Mouse (Mus musculus): ENCODE measurements around the gene Rtl5. TPM values are rescaled to one million over a fixed set of nuclear protein-coding genes. Genes with fewer than 3 reads are reported as not detected.

Gene Rtl5
- polyA plus RNA-seq, 1 experiment from 2014 or later = 2.1 TPM

DNA sequence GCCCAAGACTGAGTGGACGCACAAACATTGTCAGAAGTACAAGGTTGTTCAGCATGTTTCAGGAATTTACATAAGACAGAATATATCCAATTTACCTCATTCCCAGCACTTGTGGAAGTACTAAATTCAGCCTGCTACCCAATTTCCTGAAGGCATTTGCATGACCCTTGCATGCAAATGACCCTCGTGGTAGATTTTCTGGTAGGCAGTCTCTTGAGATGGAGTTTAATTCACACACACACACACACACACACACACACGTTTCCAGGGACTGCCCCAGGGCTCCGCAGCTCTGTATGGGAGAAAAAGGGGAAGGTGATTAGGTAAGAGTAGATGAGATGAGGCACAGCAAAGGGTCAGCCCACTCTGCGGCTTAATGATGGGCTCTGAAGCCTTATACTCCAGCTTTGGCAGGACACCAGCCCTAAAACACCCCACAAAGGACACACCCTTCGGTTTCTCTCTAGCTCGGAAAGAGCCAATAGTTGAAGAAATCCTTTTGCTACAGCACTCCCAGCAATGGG, 23.3 kb upstream of the Rtl5 start:
- no peaks in the 10 kb centered on the region for H3K9me3 ChIP-seq (replicated peaks; ENCODE audit: low read length)
- no peaks in the 10 kb centered on the region for H3K27me3 ChIP-seq (ENCODE audit: insufficient read depth, low read length)
- no peaks in the 10 kb centered on the region for H3K4me1 ChIP-seq (replicated peaks; ENCODE audit: insufficient read depth, low read length)
- DNase-seq (ENCODE audit: low spot score) (no peak), ATAC-seq (replicated peaks; ENCODE audit: low FRiP score, low read depth) (no peak)
- H3K36me3 ChIP-seq (ENCODE audit: insufficient read depth, low read length) = no peaks in the 10 kb centered on the region
- no peak overlapping the region for H3K27ac ChIP-seq
- 67% methylated on average over 7 of the region's 7 CpGs for WGBS
- H3K4me3 ChIP-seq (replicated peaks; ENCODE audit: low read depth, low read length) = no peak overlapping the region
- no peak overlapping the region for H3K9ac ChIP-seq (ENCODE audit: low read depth, low read length)
- TF ChIP-seq CTCF (IDR thresholded peaks at IDR 0.05; ENCODE audit: low read depth) = no peak
- H3K4me2 ChIP-seq (ENCODE audit: low read length) = no peak overlapping the region

DNA sequence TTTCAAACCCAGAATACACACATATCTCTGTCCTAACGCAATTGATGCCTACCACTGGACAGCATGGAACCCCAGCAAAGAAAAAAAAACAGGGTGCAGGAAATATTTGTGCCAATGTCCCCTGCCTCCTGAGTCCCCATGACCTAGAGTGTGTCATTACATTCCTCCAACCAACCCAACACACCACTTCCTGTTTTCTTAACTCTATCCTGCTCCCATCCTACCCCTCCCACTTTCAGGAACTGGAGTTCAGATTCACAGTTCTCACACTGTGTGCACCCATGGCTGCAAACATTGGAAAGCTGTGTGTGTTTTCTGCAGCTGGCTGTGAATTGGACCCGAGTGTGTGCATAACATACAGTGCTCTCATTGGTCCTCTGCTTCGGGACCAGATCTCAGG, 19.5 kb upstream of the Rtl5 start:
- no peaks in the 10 kb centered on the region for H3K9me3 ChIP-seq (replicated peaks; ENCODE audit: low read length)
- WGBS = 74% methylated on average over 3 of the region's 3 CpGs
- no peak overlapping the region for H3K4me2 ChIP-seq (ENCODE audit: low read length)
- ATAC-seq (replicated peaks; ENCODE audit: low FRiP score, low read depth) (no peak), DNase-seq (ENCODE audit: low spot score) (no peak)
- no peak for TF ChIP-seq CTCF (IDR thresholded peaks at IDR 0.05; ENCODE audit: low read depth)
- H3K27ac ChIP-seq = no peak overlapping the region
- H3K36me3 ChIP-seq (ENCODE audit: insufficient read depth, low read length) = no peaks in the 10 kb centered on the region
- no peaks in the 10 kb centered on the region for H3K27me3 ChIP-seq (ENCODE audit: insufficient read depth, low read length)
- H3K9ac ChIP-seq (ENCODE audit: low read depth, low read length) = no peak overlapping the region
- H3K4me1 ChIP-seq (replicated peaks; ENCODE audit: insufficient read depth, low read length) = no peaks in the 10 kb centered on the region
- H3K4me3 ChIP-seq (replicated peaks; ENCODE audit: low read depth, low read length) = no peak overlapping the region

DNA sequence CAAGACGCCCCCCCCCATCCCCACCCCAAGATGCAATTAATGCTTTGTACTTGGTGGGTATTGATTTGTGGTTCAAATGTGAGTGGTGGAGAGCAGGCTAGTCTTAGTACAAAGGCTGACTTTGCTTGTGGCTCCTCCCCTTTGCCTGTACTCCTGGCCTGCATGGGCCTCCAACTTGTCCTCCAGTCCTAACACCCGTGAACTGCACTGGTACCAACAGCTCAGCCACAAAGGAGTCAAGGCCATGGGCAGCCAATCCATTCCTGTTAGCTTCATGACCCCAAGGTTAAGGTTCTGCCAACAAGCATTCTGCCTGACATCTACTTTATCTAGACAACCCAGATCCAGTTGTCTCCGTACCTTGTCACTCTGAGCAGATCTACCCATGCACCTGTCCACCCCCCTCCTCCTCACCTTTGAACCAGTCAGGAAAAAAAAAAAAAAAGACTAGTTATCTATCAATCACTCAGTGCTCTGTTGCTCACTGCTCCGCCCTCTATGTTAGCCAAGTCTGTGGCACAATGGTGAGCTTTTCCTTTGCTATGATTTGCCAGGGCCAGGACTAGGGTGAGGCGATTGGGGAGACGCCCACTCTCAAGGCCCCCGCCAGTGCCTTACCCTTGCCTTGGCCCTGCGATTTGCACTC, 14.8 kb upstream of the Rtl5 start:
- DNase-seq (ENCODE audit: low spot score) = no peak
- 88% methylated on average over 8 of the region's 8 CpGs for WGBS

DNA sequence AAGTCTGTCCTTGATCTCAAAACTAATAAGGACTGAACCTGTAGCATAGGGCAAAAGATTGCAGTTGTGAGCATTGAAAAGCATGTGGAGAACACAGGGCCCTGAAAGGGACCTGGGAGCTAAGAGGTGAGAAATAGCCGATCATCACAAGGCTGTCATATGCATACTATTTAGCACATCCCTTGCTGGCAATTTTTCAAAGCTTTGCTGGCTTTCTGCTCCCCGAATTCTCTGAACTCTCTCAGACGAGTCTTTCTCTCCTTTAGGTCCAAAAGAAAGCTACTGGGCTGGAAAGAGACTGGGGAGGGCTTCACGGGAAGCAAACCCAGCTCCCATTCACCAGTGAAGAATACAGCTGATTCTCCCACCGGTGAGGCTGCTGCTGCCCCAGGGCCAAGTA, 11.2 kb upstream of the Rtl5 start:
- Histone ChIP-seq H3K27me3 (ENCODE audit: insufficient read depth, low read length) (no peaks in the 10 kb centered on the region), H3K27ac (no peak overlapping the region), H3K4me2 (ENCODE audit: low read length) (no peak overlapping the region), H3K9ac (ENCODE audit: low read depth, low read length) (no peak overlapping the region), H3K9me3 (replicated peaks; ENCODE audit: low read length) (no peaks in the 10 kb centered on the region), H3K4me3 (replicated peaks; ENCODE audit: low read depth, low read length) (no peak overlapping the region), H3K4me1 (replicated peaks; ENCODE audit: insufficient read depth, low read length) (no peaks in the 10 kb centered on the region), H3K36me3 (ENCODE audit: insufficient read depth, low read length) (no peaks in the 10 kb centered on the region)
- no peak for TF ChIP-seq CTCF (IDR thresholded peaks at IDR 0.05; ENCODE audit: low read depth)
- DNase-seq (ENCODE audit: low spot score) = no peak
- 42% methylated on average over 5 of the region's 5 CpGs for WGBS
- no peak for ATAC-seq (replicated peaks; ENCODE audit: low FRiP score, low read depth)

More for the DNA sequence above, 14.8 kb upstream of the Rtl5 start:
- H3K27ac ChIP-seq = no peak overlapping the region
- H3K4me3 ChIP-seq (replicated peaks; ENCODE audit: low read depth, low read length) = no peak overlapping the region
- peak; percentile 73 for ATAC-seq (replicated peaks; ENCODE audit: low FRiP score, low read depth)
- H3K4me1 ChIP-seq (replicated peaks; ENCODE audit: insufficient read depth, low read length) = no peaks in the 10 kb centered on the region
- TF ChIP-seq CTCF (IDR thresholded peaks at IDR 0.05; ENCODE audit: low read depth) = no peak
- no peaks in the 10 kb centered on the region for H3K9me3 ChIP-seq (replicated peaks; ENCODE audit: low read length)
- no peaks in the 10 kb centered on the region for H3K27me3 ChIP-seq (ENCODE audit: insufficient read depth, low read length)
- no peaks in the 10 kb centered on the region for H3K36me3 ChIP-seq (ENCODE audit: insufficient read depth, low read length)
- no peak overlapping the region for H3K9ac ChIP-seq (ENCODE audit: low read depth, low read length)
- H3K4me2 ChIP-seq (ENCODE audit: low read length) = no peak overlapping the region

DNA sequence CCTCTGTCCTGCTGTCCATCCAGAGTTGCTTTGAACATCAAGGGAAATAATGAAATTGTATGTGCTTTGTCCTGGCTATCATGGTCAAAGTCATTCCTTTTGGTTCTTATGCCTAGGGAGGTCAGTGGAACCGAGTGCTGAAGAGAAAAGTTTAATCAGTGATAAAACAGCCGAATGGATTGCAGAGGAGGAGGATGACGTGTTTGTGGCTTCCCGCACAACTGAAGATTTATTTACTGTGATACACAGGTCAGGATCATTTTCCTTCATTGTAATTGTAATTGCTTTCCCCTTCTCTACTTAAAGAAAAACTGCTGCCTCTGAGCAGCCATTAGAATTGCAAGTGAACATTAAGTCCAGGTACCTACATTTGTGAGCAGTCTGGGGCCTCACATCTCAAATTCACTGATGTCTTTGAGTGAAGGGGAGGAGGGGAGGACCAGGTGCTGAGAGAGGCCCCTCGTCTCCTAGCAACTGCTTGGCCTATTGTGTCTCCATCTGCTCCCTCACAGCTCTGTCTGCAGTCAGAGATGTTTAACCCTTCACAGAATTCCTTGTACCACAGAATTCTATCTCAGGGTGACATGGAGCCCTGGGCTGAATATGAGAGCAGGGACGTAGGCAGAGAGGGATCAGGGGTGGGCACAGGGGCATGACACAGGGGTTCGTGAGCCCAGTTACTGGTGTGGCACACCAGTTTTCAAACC, 10.6 kb upstream of the Rtl5 start:
- 38% methylated on average over 7 of the region's 7 CpGs for WGBS
- no peak overlapping the region for H3K9ac ChIP-seq (ENCODE audit: low read depth, low read length)
- H3K27me3 ChIP-seq (ENCODE audit: insufficient read depth, low read length) = no peaks in the 10 kb centered on the region
- H3K9me3 ChIP-seq (replicated peaks; ENCODE audit: low read length) = no peaks in the 10 kb centered on the region
- TF ChIP-seq CTCF (IDR thresholded peaks at IDR 0.05; ENCODE audit: low read depth) = no peak
- no peak overlapping the region for H3K4me3 ChIP-seq (replicated peaks; ENCODE audit: low read depth, low read length)
- H3K36me3 ChIP-seq (ENCODE audit: insufficient read depth, low read length) = no peaks in the 10 kb centered on the region
- no peak overlapping the region for H3K27ac ChIP-seq
- no peak overlapping the region for H3K4me2 ChIP-seq (ENCODE audit: low read length)
- DNase-seq (ENCODE audit: low spot score) (peak; percentile 22), ATAC-seq (replicated peaks; ENCODE audit: low FRiP score, low read depth) (no peak)
- H3K4me1 ChIP-seq (replicated peaks; ENCODE audit: insufficient read depth, low read length) = no peaks in the 10 kb centered on the region

DNA sequence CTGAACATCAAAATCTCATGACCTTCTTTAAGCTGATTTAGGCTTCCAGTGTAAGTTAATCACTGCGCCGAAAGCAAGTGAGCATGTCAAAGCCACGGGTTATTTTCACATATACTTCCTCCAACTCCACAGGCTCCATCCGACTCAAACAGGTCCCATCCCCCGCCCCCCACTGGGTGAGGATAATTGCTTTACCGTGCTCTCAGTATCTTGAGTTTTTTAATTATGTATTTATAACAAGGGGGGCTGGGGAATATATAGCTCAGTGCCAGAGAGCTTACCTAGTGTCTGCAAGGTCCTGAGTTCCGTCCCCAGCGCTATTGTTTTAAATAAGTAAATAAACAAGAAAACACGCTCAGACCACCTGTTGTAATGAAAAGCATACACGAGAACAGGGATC, 10.0 kb upstream of the Rtl5 start:
- ATAC-seq (replicated peaks; ENCODE audit: low FRiP score, low read depth) (no peak), DNase-seq (ENCODE audit: low spot score) (no peak)
- Histone ChIP-seq H3K4me2 (ENCODE audit: low read length) (no peak overlapping the region), H3K27ac (no peak overlapping the region), H3K4me1 (replicated peaks; ENCODE audit: insufficient read depth, low read length) (no peaks in the 10 kb centered on the region), H3K9ac (ENCODE audit: low read depth, low read length) (no peak overlapping the region), H3K36me3 (ENCODE audit: insufficient read depth, low read length) (no peaks in the 10 kb centered on the region), H3K4me3 (replicated peaks; ENCODE audit: low read depth, low read length) (no peak overlapping the region), H3K9me3 (replicated peaks; ENCODE audit: low read length) (no peaks in the 10 kb centered on the region), H3K27me3 (ENCODE audit: insufficient read depth, low read length) (no peaks in the 10 kb centered on the region)
- WGBS = 60% methylated on average over 10 of the region's 10 CpGs
- no peak for TF ChIP-seq CTCF (IDR thresholded peaks at IDR 0.05; ENCODE audit: low read depth)
